Mouse (Mus musculus) kidney, adult 2 months (tissue): ENCODE data around the gene Ccl19. TPM values are rescaled to one million over a fixed set of nuclear protein-coding genes. Genes with fewer than 3 reads are reported as not detected.
"Not testable (repeated sequence)": the region's sequence is repeated elsewhere in the genome, so short reads cannot be mapped to it uniquely, and the experiment has no call there.

ENCODE experiments used
- DNase-seq: peaks from one replicate; pipeline ENCODE4 v3.0.0; 2021
- H3K27ac ChIP-seq: fragments of 200-500 bp; 2 replicates; pipeline ENCODE4 v1.5.1; 2012; ENCODE audit warnings: low read depth, low read length, control low read depth, inconsistent platforms; ENCODE audit not compliant: insufficient read depth
- H3K27me3 ChIP-seq: fragments of 200-500 bp; replicated peaks from 2 replicates; pipeline ENCODE4 v1.6.1; 2012; ENCODE audit warnings: mild to moderate bottlenecking, moderate library complexity, low read length, inconsistent platforms; ENCODE audit not compliant: control insufficient read depth, insufficient read depth
- H3K36me3 ChIP-seq: fragments of 200-500 bp; 2 replicates; pipeline ENCODE4 v1.6.1; 2012; ENCODE audit warnings: mild to moderate bottlenecking, moderate library complexity, low read length, inconsistent platforms; ENCODE audit not compliant: control insufficient read depth, insufficient read depth
- H3K4me1 ChIP-seq: fragments of 200-500 bp; 2 replicates; pipeline ENCODE4 v1.6.1; 2011; ENCODE audit warnings: low read length; ENCODE audit not compliant: control insufficient read depth, insufficient read depth
- H3K4me3 ChIP-seq: fragments of 200-500 bp; 2 replicates; pipeline ENCODE4 v1.5.1; 2011; ENCODE audit warnings: mild to moderate bottlenecking, low read depth, low read length, control low read depth; ENCODE audit not compliant: insufficient read depth
- WGBS: fragments of 180-500 bp; shearing (Covaris S2); methylation state at CpG from one replicate; pipeline ENCODE4 v1.1.7; 2018; 5-methylcytosine and 5-hydroxymethylcytosine counted together
- polyA plus RNA-seq: library from polyadenylated mRNA; depleted of rRNA; stranded (reverse); fragments of >200 nt; gene quantifications from 2 replicates; pipeline ENCODE4 v1.2.3, GENCODE M21; 2012; rRNA removed

The Ccl19 gene
- 20.4 and 41.3 TPM in 2 replicates for polyA plus RNA-seq

DNA sequence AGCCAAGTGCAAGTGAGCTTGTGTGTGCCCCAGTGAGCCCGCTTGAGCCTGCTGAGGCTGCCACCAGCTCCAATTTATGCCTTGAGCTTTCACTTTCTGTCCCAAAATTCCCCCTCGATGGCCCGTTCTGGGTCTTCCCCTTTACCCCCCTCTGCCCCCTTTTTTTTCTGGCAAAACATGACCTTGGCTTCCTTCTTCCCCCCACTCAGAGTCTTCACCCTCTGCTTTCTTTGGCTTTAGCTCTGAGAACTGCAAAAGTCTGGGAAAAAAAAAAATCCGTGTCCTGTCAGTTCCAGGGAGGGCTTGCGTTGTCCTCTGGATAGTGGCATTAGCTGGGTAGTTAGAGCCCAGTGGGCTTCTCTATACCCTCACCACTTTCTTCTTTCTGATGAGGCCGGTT lies at the start of gene Ccl19:
Ccl19 (minus strand) TSS at position 101 of the 400 bp plus-strand sequence.
- H3K27me3 ChIP-seq, H3K27ac ChIP-seq, DNase-seq, H3K4me1 ChIP-seq, H3K4me3 ChIP-seq, H3K36me3 ChIP-seq: not testable (repeated sequence)
- no CpG with 5 or more reads among the region's 6 CpGs for WGBS

DNA sequence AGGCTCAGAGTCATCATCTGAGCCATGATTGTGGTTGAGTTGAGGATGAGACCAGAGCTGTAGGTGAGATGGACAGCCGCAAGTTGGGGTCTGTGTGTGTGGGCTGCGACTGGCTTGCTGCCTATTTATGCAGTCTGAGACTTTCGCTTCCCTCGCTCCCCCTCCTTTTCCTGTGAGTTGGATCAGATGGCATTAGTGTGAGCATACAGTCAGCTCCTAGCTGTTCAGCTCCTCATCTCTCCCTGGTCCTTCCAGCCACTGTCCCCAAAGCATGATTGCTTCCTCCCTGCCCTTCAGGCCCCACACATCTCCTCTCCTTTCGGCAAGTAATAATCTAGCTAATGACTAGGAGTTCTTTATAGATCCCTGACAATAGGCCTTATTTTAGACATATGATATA lies 17.5 kb upstream of the Ccl19 start, which contains the start of gene Ccl21a:
Ccl21a (minus strand) TSS at position 101 of the 400 bp plus-strand sequence.
- not testable (repeated sequence) for DNase-seq, H3K36me3 ChIP-seq, H3K27ac ChIP-seq, H3K27me3 ChIP-seq, H3K4me1 ChIP-seq, H3K4me3 ChIP-seq
- WGBS: no CpG with 5 or more reads among the region's 5 CpGs

DNA sequence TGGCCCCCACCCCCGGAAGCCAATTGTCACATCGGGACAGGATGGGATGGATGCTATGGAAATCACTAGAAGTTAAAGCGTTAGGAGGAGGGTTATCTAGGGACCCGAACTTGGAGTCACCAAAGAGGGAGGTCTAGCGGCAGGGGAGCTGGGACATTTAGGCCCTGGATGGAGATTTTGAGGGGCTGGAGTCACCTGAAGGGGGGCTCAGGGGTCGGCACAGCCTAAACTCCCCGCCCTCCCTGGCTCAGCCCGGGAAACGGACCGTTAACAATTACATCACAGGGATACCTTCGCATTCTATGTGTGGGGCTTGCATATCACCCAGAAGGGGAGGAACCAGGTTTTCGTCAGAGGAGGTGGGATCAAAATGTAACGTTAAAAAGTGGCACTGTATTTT lies 21.1 kb downstream of the Ccl19 start, which contains the start of gene 4930578G10Rik:
4930578G10Rik (plus strand) TSS at position 301 of the 400 bp plus-strand sequence.
- H3K4me1 ChIP-seq, H3K27me3 ChIP-seq, DNase-seq, H3K4me3 ChIP-seq, H3K27ac ChIP-seq, H3K36me3 ChIP-seq: not testable (repeated sequence)
- WGBS: no CpG with 5 or more reads among the region's 13 CpGs

Other genes with a start within 250 kb of the Ccl19 start
- 0.03 TPM in 1 of 2 replicates, not detected in the other for gene Fam205a2, start 228.4 kb downstream of the Ccl19 start, polyA plus RNA-seq
- 2.0 TPM in 1 of 2 replicates, not detected in the other for gene Gm10591, start 144.4 kb downstream of the Ccl19 start, polyA plus RNA-seq
- gene Gm2564, start 126.9 kb downstream of the Ccl19 start, polyA plus RNA-seq: 6.3 and 10.6 TPM in 2 replicates
- gene Ccl27b, start 101.3 kb downstream of the Ccl19 start, polyA plus RNA-seq: not detected in 2 replicates
- gene Il11ra2, start 94.7 kb downstream of the Ccl19 start, polyA plus RNA-seq: 0.19 TPM in 1 of 2 replicates, not detected in the other
- gene 4930578G10Rik, start 21.0 kb downstream of the Ccl19 start, polyA plus RNA-seq: 0.14 and 0.35 TPM in 2 replicates
- 19.8 and 66.9 TPM in 2 replicates for gene Ccl21a, start 17.4 kb upstream of the Ccl19 start, polyA plus RNA-seq
- 0.05 TPM in 1 of 2 replicates, not detected in the other for gene Fam205a1, start 97.3 kb upstream of the Ccl19 start, polyA plus RNA-seq
- gene Gm12394, start 100.2 kb upstream of the Ccl19 start, polyA plus RNA-seq: not detected in 2 replicates
- not detected in 2 replicates for gene Fam205c, start 117.7 kb upstream of the Ccl19 start, polyA plus RNA-seq
- gene Phf24, start 160.1 kb upstream of the Ccl19 start, polyA plus RNA-seq: 1.1 TPM in 2 replicates
- 6.5 and 8.1 TPM in 2 replicates for gene Dnajb5, start 193.2 kb upstream of the Ccl19 start, polyA plus RNA-seq
- not detected in 2 replicates for gene 1700022I11Rik, start 213.0 kb upstream of the Ccl19 start, polyA plus RNA-seq
- gene Vcp, start 243.9 kb upstream of the Ccl19 start, polyA plus RNA-seq: 112 and 130 TPM in 2 replicates